Mouse (Mus musculus) colon, adult 2 months (tissue): Measurements from ENCODE around the gene Eci2. TPM values are rescaled to one million over a fixed set of nuclear protein-coding genes. Genes with fewer than 3 reads are reported as not detected.

Source experiments
- polyA plus RNA-seq: library from polyadenylated mRNA; depleted of rRNA; stranded (reverse); fragments of >200 nt; gene quantifications from 2 replicates; pipeline ENCODE4 v1.2.3, GENCODE M21; 2012; rRNA removed

The Eci2 gene
- 19.2 and 24.6 TPM in 2 replicates for polyA plus RNA-seq

GRCm38 (mm10) chr13:35026879-35027278, at the start of gene Eci2:
Gene Eci2, minus strand, starts transcription at chr13:35027096.

GRCm38 (mm10) chr13:34963511-34964397, 63.1 kb downstream of the Eci2 start, which contains the start of gene Eci3:
Gene Eci3, minus strand, starts transcription at chr13:34963810.

Other genes starting within 250 kb of the Eci2 start
- gene Prpf4b, start 151.8 kb downstream of the Eci2 start, polyA plus RNA-seq, result 5.5 and 5.6 TPM in 2 replicates
- 0.06 TPM in 2 replicates for gene Fam217a, start 102.8 kb downstream of the Eci2 start, polyA plus RNA-seq
- gene 4933417A18Rik, start 102.7 kb downstream of the Eci2 start, polyA plus RNA-seq, result not detected in 2 replicates
- gene Eci3, start 63.3 kb downstream of the Eci2 start, polyA plus RNA-seq, result 1.9 and 2.2 TPM in 2 replicates